Mouse (Mus musculus): ENCODE data around the gene Slc36a4.

GRCm38 (mm10) chr9:15786192-15786591 lies 76.7 kb downstream of the Slc36a4 start:
- no peak for TF ChIP-seq CTCF (IDR thresholded peaks at IDR 0.05)
- TF ChIP-seq POLR2A (IDR thresholded peaks at IDR 0.05; ENCODE audit: insufficient read depth, low read depth, low read length) = no peak
- TF ChIP-seq EP300 (IDR thresholded peaks at IDR 0.05; ENCODE audit: insufficient read depth, low read depth, low read length) = no peak

All from heart, adult 2 months (tissue).